Mouse (Mus musculus) CD4-positive, CD25-positive, alpha-beta regulatory T cell, adult 2 months (primary cell): ENCODE measurements around the gene Maea.
"Not testable (repeated sequence)": the region's sequence is repeated elsewhere in the genome, so short reads cannot be mapped to it uniquely, and the experiment has no call there.

Experiments used
- DNase-seq: peaks from one replicate; pipeline ENCODE4 v3.0.0-alpha.2; 2012; ENCODE audit warnings: low read depth, low spot score

The Maea gene

GRCm38 (mm10) chr5:33335273-33335976 lies at the start of gene Maea:
Gene Maea, plus strand, starts transcription at chr5:33335509.
- peak; percentile 98 for DNase-seq

GRCm38 (mm10) chr5:33293796-33294430 lies 41.4 kb upstream of the Maea start:
- DNase-seq, result no peak

- DNase-seq, result peak; percentile 39
These were observed 38.1 kb upstream of the Maea start for GRCm38 (mm10) chr5:33297164-33297563.

- no peak for DNase-seq
These were observed 33.5 kb upstream of the Maea start for GRCm38 (mm10) chr5:33301801-33302200.

- no peak for DNase-seq
These were observed 24.4 kb upstream of the Maea start for GRCm38 (mm10) chr5:33310704-33311462.

GRCm38 (mm10) chr5:33312192-33312591 lies 23.1 kb upstream of the Maea start:
- no peak for DNase-seq

- DNase-seq, result no peak
These were observed 10.8 kb upstream of the Maea start for GRCm38 (mm10) chr5:33324491-33324890.

- no peak for DNase-seq
These were observed 682 bp upstream of the Maea start for GRCm38 (mm10) chr5:33334381-33335272.

- peak; percentile 47 for DNase-seq
These were observed 660 bp downstream of the Maea start for GRCm38 (mm10) chr5:33335977-33336360.

GRCm38 (mm10) chr5:33337206-33337605 lies 1.9 kb downstream of the Maea start:
- DNase-seq, result no peak

- DNase-seq, result no peak
These were observed 5.9 kb downstream of the Maea start for GRCm38 (mm10) chr5:33341165-33341564.

GRCm38 (mm10) chr5:33342248-33342647 lies 6.9 kb downstream of the Maea start:
- DNase-seq, result not testable (repeated sequence)

- DNase-seq, result no peak
These were observed 7.5 kb downstream of the Maea start for GRCm38 (mm10) chr5:33342821-33343220.

GRCm38 (mm10) chr5:33343571-33343970 lies 8.3 kb downstream of the Maea start:
- no peak for DNase-seq

GRCm38 (mm10) chr5:33344070-33344469 lies 8.8 kb downstream of the Maea start:
- no peak for DNase-seq

GRCm38 (mm10) chr5:33347620-33348019 lies 12.3 kb downstream of the Maea start:
- no peak for DNase-seq

- DNase-seq, result no peak
These were observed 13.9 kb downstream of the Maea start for GRCm38 (mm10) chr5:33349205-33349604.

GRCm38 (mm10) chr5:33349706-33350105 lies 14.4 kb downstream of the Maea start:
- no peak for DNase-seq

GRCm38 (mm10) chr5:33351556-33352272 lies 16.4 kb downstream of the Maea start:
- DNase-seq, result no peak

- no peak for DNase-seq
These were observed 16.9 kb downstream of the Maea start for GRCm38 (mm10) chr5:33352273-33352645.

GRCm38 (mm10) chr5:33353011-33353410 lies 17.7 kb downstream of the Maea start:
- no peak for DNase-seq
